Mouse (Mus musculus): ENCODE results near the gene Selenos.

Gene Selenos

GRCm38 (mm10) chr7:66120139-66120538, 40.7 kb downstream of the Selenos start:
- DNase-seq (ENCODE audit: low spot score) = no peak

GRCm38 (mm10) chr7:66120702-66121396, 41.4 kb downstream of the Selenos start:
- no peak for DNase-seq (ENCODE audit: low spot score)

GRCm38 (mm10) chr7:66124551-66124968, 45.1 kb downstream of the Selenos start:
- no peak for DNase-seq (ENCODE audit: low spot score)

GRCm38 (mm10) chr7:66125368-66125767, 45.9 kb downstream of the Selenos start:
- no peak for DNase-seq (ENCODE audit: low spot score)

GRCm38 (mm10) chr7:66127951-66128645, 48.6 kb downstream of the Selenos start:
- DNase-seq (ENCODE audit: low spot score) = no peak

GRCm38 (mm10) chr7:66128857-66129256, 49.4 kb downstream of the Selenos start:
- no peak for DNase-seq (ENCODE audit: low spot score)

GRCm38 (mm10) chr7:66130296-66130695, 50.8 kb downstream of the Selenos start:
- DNase-seq (ENCODE audit: low spot score) = no peak

GRCm38 (mm10) chr7:66131776-66132421, 52.5 kb downstream of the Selenos start:
- no peak for DNase-seq (ENCODE audit: low spot score)

GRCm38 (mm10) chr7:66134154-66134553, 54.7 kb downstream of the Selenos start:
- DNase-seq (ENCODE audit: low spot score) = peak; percentile 30

GRCm38 (mm10) chr7:66135644-66136043, 56.2 kb downstream of the Selenos start:
- peak; percentile 50 for DNase-seq (ENCODE audit: low spot score)

- no peak for DNase-seq (ENCODE audit: low spot score)
Observed at GRCm38 (mm10) chr7:66136187-66136586, 56.7 kb downstream of the Selenos start.

- no peak for DNase-seq (ENCODE audit: low spot score)
Observed at GRCm38 (mm10) chr7:66137309-66137708, 57.9 kb downstream of the Selenos start.

GRCm38 (mm10) chr7:66138301-66138700, 58.9 kb downstream of the Selenos start:
- DNase-seq (ENCODE audit: low spot score) = no peak

- DNase-seq (ENCODE audit: low spot score) = no peak
Observed at GRCm38 (mm10) chr7:66138878-66139277, 59.4 kb downstream of the Selenos start.

All from adipocyte (in vitro differentiated cells).